Mouse (Mus musculus) CD8-positive naive resting alpha-beta T cell, adult 57 days (primary cell): ENCODE measurements around the gene Gm7102. TPM values are rescaled to one million over a fixed set of nuclear protein-coding genes. Genes with fewer than 3 reads are reported as not detected.

Source experiments
- total RNA-seq: library from RNA; stranded (reverse); gene quantifications from one replicate; pipeline ENCODE4 v1.2.4, GENCODE M21; 2023

Gm7102 gene
- not detected for total RNA-seq

DNA sequence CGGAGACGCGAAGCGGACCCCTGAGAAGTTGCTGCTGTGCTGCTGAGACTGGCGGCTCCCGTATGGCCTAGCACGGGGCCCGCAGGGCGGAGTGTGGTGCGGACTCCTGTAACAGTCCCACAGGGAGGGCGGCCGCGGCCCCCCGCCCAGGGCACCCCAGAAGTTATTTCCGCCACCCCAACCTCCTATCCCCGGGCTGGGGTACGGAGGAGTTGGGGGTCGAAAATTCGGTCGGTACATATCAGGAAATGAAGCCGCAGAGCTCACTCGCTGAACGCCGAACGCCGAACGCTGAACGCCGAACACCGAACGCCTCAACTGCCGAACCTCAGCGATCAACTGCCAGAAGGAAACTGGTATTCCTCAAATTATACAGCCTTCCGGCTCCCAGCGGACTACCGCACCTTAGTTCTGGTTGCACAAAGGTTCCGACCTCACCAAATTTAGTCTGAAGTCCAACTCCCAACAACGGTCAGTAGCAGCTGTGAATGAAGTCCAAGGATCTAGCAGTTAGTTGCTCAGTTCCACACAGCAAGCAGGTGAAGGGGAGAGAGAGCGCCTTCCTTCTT lies at the start of gene Gm7102:
TSS of gene Gm7102 (minus strand) at position 554 of the 569 bp plus-strand sequence.

DNA sequence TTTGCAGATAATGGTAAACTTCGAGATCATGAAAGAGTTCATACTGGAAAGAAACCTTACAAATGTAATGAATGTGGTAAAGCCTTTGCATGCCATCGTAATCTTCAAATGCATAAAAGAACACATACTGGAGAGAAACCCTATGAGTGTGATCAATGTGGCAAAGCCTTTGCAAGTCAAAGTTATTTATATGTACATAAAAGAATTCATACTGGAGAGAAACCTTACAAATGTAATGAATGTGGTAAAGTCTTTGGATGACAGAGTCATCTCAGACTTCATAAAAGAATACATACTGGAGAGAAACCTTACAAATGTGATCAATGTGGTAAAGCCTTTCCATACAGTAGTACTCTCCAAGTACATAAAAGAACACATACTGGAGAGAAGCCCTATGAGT lies 7.5 kb upstream of the Gm7102 start, which contains the start of gene Gm6020:
TSS of gene Gm6020 (plus strand) at position 301 of the 400 bp plus-strand sequence.

DNA sequence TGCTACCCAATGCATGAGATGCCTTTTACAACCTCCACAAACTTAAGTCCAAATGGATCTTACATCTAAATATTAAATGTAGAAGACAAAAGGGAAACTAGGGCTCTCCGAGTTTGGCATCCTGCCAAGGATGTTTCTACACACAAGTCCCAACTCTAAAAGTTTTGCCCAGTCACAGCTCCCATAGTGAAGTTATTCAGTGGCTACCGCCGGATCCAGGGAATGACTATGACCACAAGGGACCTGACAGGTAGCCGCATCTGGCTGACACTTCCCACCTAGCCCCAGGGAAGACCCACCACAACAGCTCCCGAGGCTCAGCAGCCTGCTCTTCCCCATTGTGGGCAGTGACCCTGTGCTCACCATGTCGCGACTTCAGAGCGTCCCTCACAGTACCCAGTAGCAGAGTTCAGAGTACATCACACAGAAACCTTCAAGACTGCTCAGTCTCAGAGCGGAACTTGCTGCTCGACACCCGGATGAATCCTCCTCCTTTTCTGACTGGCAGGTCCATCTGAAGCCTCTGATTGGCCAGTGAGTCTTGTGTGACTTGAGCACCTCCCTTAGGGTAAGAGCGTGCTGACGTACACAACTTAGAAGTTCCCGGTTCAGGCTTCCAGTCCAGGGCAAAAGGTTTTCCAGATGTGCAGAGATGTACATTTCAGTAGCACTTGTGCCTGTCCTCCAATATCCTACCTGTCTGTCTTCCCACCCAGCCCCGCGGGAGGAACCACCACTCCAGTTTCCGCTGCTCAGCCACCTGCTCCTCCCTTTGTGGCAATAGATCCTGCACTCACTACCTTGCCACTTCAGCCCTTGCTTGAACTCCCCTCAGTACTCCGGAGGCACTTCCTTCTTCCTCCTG lies 35.5 kb downstream of the Gm7102 start, which contains the start of gene Zfp950:
TSS of gene Zfp950 (minus strand) at position 499 of the 865 bp plus-strand sequence.

Other genes with a start within 250 kb of the Gm7102 start
- 24.3 TPM for gene Zfp950, start 35.5 kb downstream of the Gm7102 start, total RNA-seq
- not detected for gene Gm6020, start 7.6 kb upstream of the Gm7102 start, total RNA-seq
- gene Csf2ra, start 52.1 kb upstream of the Gm7102 start, total RNA-seq: 23.3 TPM
- not detected for gene Gm21060, start 120.8 kb upstream of the Gm7102 start, total RNA-seq